Mouse (Mus musculus) forebrain, embryonic 14.5 days (tissue): ENCODE results near the gene Ppcdc. TPM values are rescaled to one million over a fixed set of nuclear protein-coding genes. Genes with fewer than 3 reads are reported as not detected.
A peak's percentile ranks its signal among the peaks of the same experiment; 100 is the strongest.
"Not testable (repeated sequence)": the region's sequence is repeated elsewhere in the genome, so short reads cannot be mapped to it uniquely, and the experiment has no call there.

ENCODE experiments used
- ATAC-seq: fragments of 200-750 bp; cut with Nextera tagmentation; 2 replicates; pipeline ENCODE4 v1.8.0; 2017; ENCODE audit warnings: mild to moderate bottlenecking, moderate library complexity
- DNase-seq: peaks from one replicate; pipeline ENCODE4 v3.0.0-alpha.2; 2015; ENCODE audit warnings: low spot score
- H3K27ac ChIP-seq: fragments of 300-500 bp; sonication (generic); 2 replicates; pipeline ENCODE4 v1.5.1; 2014; ENCODE audit warnings: low read depth, mild to moderate bottlenecking, control low read depth, low read length, moderate library complexity
- H3K27me3 ChIP-seq: fragments of 300-500 bp; sonication (generic); replicated peaks from 2 replicates; pipeline ENCODE4 v1.6.1; 2014; ENCODE audit warnings: low read length, control low read depth, mixed read lengths; ENCODE audit not compliant: control insufficient read depth, insufficient read depth
- H3K36me3 ChIP-seq: fragments of 300-500 bp; sonication (generic); 2 replicates; pipeline ENCODE4 v1.6.1; 2014; ENCODE audit warnings: low read length, control low read depth; ENCODE audit not compliant: control insufficient read depth, insufficient read depth
- H3K4me1 ChIP-seq: fragments of 300-500 bp; sonication (generic); 2 replicates; pipeline ENCODE4 v1.6.1; 2014; ENCODE audit warnings: antibody characterized with exemption, low read length, control low read depth; ENCODE audit not compliant: control insufficient read depth, insufficient read depth
- H3K4me2 ChIP-seq: fragments of 300-500 bp; sonication (generic); 2 replicates; pipeline ENCODE4 v1.6.1; 2014; ENCODE audit warnings: mild to moderate bottlenecking, control low read depth, low read length
- H3K4me3 ChIP-seq: fragments of 300-500 bp; sonication (generic); 2 replicates; pipeline ENCODE4 v1.5.1; 2014; ENCODE audit warnings: low read depth, low read length, control low read depth
- H3K9ac ChIP-seq: fragments of 300-500 bp; sonication (generic); 2 replicates; pipeline ENCODE4 v1.6.1; 2014; ENCODE audit warnings: mild to moderate bottlenecking, low read length, control low read depth, moderate library complexity
- H3K9me3 ChIP-seq: fragments of 300-500 bp; sonication (generic); replicated peaks from 2 replicates; pipeline ENCODE4 v1.6.1; 2016; ENCODE audit warnings: low read length, control low read depth, mixed read lengths; ENCODE audit not compliant: control insufficient read depth
- whole genome bisulfite sequencing: fragments of 180-500 bp; shearing (Covaris S2); extraction: QIAGEN DNeasy Blood & Tissue Kit; methylation state at CpG from one replicate; pipeline ENCODE4 v1.1.7; 2014; 5-methylcytosine and 5-hydroxymethylcytosine counted together
- polyA plus RNA-seq: library from polyadenylated mRNA; unstranded; fragments of >200 nt; fragmentation: Nextera tagmentation; extraction: Ambion mirVana; gene quantifications from 2 replicates; pipeline ENCODE4 v1.2.1, GENCODE M21; 2014

Gene Ppcdc
- polyA plus RNA-seq, 1 experiment from 2014 or later = 19.2 TPM

DNA sequence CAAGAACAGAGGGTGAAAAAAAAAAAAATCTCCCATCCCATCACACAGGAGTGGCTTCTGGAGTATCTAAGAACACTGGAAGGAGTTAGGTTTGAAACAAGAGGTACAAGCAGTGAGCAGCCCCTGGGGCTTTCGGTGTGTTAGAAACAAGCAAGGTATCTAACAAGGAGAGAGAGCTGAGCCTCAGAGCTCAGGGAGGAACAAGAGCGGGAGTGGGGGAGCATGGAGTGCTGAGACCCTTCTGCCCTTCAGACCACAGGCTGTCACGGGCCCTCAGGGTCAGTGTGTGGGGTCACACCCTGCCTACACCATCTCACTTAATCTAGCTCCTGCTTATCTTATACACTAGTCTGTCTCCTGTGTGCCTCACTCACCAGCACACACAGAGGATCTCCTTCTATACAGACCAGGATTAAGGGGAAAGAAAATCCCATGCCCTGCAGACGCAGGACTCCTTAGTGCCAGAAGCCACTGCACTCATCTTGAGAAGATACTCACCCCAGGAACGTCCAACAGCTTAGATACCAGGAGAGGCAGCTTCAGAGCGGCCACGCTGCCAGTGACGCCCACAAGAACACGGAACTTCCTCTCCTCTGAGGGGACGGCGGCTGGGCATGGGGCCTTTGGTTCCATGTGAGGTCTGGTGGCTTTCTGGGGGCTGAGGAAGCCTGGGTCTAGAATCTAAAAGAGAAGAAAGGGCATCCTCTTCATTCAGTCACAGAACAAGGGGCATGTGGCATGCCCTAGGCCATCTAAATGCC is 5.3 kb downstream of the Ppcdc start:
- Histone ChIP-seq H3K9me3 (no peaks in the 10 kb centered on the region), H3K4me1 (peaks cover 13% of the 10 kb centered on the region), H3K4me3 (no peak overlapping the region), H3K4me2 (no peak overlapping the region), H3K9ac (no peak overlapping the region), H3K27me3 (no peaks in the 10 kb centered on the region), H3K36me3 (no peaks in the 10 kb centered on the region), H3K27ac (no peak overlapping the region)
- ATAC-seq (no peak), DNase-seq (no peak)
- WGBS = 86% methylated on average over 11 of the region's 11 CpGs

DNA sequence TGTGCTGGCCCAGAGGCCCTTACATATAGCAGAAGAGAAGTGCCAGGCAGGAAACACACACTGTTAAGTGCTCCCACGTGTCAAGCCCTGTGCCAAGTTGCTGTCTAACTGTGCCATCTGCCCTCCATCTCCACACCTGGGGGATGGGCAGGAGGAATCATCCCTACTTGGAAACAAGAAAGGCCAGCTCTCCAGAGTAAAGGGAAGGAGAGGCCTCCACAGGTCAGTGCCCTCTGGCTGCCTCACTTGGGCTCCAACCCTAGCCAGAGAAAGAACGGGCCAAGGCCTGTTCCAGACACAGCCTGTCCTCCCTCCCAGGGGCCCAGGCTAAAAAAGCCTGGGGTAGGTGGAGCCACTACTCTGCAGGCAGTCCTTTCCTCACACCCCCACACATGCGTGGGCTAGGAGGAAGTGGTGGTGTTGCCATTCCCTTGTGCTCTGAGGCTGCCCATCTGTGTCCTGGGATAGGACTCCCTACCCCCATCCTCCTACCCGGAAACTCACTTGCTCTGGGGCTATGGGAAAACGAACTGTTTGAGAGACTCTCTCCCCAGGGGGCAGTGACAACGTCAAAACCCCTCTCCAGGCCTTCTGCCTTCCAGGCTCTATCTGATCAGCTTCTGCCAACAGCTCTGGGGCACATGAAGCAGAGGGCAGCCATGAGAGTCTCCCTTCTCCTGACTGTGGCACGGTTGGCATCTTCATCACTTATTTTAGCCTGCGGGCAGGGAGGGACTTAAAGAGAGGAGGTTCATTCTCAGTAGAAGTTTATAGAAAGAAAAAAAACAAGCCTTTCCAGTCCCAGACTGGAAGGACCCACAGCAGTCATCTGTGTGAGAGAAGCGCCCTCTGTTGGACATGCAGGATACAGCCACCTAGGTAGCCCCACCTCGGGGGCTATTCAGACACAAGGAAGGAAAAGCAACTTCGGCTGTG is 6.6 kb downstream of the Ppcdc start:
- H3K36me3 ChIP-seq = no peaks in the 10 kb centered on the region
- DNase-seq (peak; percentile 90), ATAC-seq (peak; percentile 77)
- no peaks in the 10 kb centered on the region for H3K27me3 ChIP-seq
- H3K4me2 ChIP-seq = no peak overlapping the region
- H3K27ac ChIP-seq = no peak overlapping the region
- no peaks in the 10 kb centered on the region for H3K9me3 ChIP-seq
- peaks cover 8% of the 10 kb centered on the region for H3K4me1 ChIP-seq
- H3K9ac ChIP-seq = 0 out of 2 replicates have a peak overlapping the region, but pooled peaks have one; percentile 30
- H3K4me3 ChIP-seq = no peak overlapping the region
- 22% methylated on average over 11 of the region's 11 CpGs for WGBS

DNA sequence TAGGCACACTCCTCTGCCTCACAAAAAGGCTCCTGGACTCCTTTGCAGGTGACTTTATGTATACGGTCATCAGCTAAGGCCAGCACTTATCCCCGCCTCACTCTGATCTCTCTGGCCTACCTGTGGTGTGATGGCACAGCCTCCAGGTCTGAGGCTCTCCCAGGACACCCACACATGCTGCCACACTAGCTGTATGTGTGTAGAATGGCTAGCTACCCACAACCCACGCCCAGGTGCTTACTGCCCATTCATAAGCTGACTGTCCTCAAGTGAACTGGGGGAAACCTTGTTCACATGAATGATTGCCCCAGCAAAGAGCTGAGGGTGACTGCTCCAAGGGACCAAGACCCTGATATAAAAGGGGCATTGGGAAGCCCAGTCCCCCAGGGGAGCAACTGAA is 7.4 kb downstream of the Ppcdc start:
- H3K36me3 ChIP-seq = no peaks in the 10 kb centered on the region
- H3K27me3 ChIP-seq = no peaks in the 10 kb centered on the region
- WGBS = 94% methylated on average over 3 of the region's 3 CpGs
- H3K4me2 ChIP-seq = no peak overlapping the region
- H3K27ac ChIP-seq = no peak overlapping the region
- H3K4me3 ChIP-seq = no peak overlapping the region
- H3K9me3 ChIP-seq = no peaks in the 10 kb centered on the region
- H3K4me1 ChIP-seq = peaks cover 8% of the 10 kb centered on the region
- no peak overlapping the region for H3K9ac ChIP-seq
- no peak for ATAC-seq
- DNase-seq = no peak

DNA sequence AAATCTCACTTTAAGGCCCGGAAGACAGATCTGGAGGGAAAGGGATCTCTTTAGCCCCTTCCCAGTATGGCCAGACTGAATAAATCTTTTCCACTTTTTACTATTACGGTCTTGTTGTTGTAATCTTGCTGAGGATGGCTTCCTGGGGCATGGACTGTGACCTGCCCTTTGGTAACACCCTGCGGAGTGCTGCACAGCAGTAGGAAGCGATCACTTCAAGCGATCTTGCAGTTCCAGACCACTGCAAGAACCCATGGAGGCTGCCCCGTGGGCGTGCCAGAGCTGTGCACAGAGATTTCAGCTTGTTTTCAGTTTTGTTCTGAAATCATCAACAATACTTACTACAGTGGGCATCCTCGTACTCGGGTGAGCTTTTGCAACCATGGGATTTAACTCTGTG is 8.7 kb downstream of the Ppcdc start:
- Histone ChIP-seq H3K9ac (peak overlapping the region; percentile 3; the same call in 1 of the 2 replicates), H3K27ac (no peak overlapping the region), H3K36me3 (no peaks in the 10 kb centered on the region), H3K27me3 (no peaks in the 10 kb centered on the region), H3K9me3 (no peaks in the 10 kb centered on the region), H3K4me2 (no peak overlapping the region), H3K4me3 (no peak overlapping the region), H3K4me1 (peaks cover 8% of the 10 kb centered on the region)
- DNase-seq (no peak), ATAC-seq (no peak)
- 15% methylated on average over 9 of the region's 9 CpGs for WGBS

- H3K9me3 ChIP-seq = no peaks in the 10 kb centered on the region
- 45% methylated on average over 4 of the region's 4 CpGs for WGBS
- H3K4me2 ChIP-seq = no peak overlapping the region
- DNase-seq (no peak), ATAC-seq (no peak)
- H3K27ac ChIP-seq = no peak overlapping the region
- no peak overlapping the region for H3K4me3 ChIP-seq
- no peaks in the 10 kb centered on the region for H3K27me3 ChIP-seq
- no peak overlapping the region for H3K9ac ChIP-seq
- H3K36me3 ChIP-seq = no peaks in the 10 kb centered on the region
- H3K4me1 ChIP-seq = peaks cover 6% of the 10 kb centered on the region
These were observed 11.5 kb downstream of the Ppcdc start for GRCm38 (mm10) chr9:57428391-57428790.

DNA sequence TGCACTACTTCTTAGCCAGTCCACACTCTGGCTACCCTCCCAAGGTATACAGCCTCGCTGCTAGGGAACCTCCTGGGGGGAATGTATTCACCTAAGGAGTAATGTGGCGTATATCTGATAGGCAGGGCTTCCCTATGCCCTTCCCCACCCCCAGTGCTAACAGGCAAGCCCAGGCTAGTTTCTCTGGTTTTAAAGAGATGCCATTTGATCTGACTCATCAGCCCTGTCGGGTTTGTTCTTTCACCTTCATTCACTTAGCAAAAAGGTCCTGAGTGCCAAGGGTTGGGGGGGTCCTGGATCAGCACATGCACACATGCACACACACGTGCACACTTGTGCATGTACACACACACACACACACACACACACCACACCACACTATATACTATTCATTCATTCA is 12.0 kb downstream of the Ppcdc start:
- no peak overlapping the region for H3K4me2 ChIP-seq
- H3K4me1 ChIP-seq = peaks cover 1% of the 10 kb centered on the region
- ATAC-seq (no peak), DNase-seq (no peak)
- H3K27me3 ChIP-seq = no peaks in the 10 kb centered on the region
- H3K4me3 ChIP-seq = no peak overlapping the region
- 64% methylated on average over 4 of the region's 4 CpGs for WGBS
- no peak overlapping the region for H3K9ac ChIP-seq
- H3K27ac ChIP-seq = no peak overlapping the region
- no peaks in the 10 kb centered on the region for H3K9me3 ChIP-seq
- no peaks in the 10 kb centered on the region for H3K36me3 ChIP-seq

DNA sequence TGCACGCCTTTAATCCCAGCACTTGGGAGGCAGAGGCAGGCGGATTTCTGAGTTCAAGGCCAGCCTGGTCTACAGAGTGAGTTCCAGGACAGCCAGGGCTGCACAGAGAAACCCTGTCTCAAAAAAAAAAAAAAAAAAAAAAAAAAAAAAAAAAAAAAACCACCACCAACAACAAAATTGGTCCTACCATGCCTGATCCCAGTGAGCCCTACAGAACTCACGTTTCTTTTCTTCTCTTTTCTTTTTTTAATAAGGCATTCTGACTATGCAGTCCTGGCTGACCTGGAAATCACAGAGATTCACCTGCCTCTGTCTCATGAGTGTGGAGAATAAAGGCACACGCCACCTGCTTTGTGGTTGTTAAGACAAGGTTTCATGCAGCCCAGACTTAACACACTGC is 12.8 kb downstream of the Ppcdc start:
- H3K36me3 ChIP-seq, ATAC-seq, H3K9me3 ChIP-seq, H3K9ac ChIP-seq, DNase-seq, H3K4me1 ChIP-seq, H3K4me3 ChIP-seq, H3K4me2 ChIP-seq, H3K27me3 ChIP-seq, H3K27ac ChIP-seq: not testable (repeated sequence)
- WGBS = 92% methylated on average over 4 of the region's 4 CpGs

DNA sequence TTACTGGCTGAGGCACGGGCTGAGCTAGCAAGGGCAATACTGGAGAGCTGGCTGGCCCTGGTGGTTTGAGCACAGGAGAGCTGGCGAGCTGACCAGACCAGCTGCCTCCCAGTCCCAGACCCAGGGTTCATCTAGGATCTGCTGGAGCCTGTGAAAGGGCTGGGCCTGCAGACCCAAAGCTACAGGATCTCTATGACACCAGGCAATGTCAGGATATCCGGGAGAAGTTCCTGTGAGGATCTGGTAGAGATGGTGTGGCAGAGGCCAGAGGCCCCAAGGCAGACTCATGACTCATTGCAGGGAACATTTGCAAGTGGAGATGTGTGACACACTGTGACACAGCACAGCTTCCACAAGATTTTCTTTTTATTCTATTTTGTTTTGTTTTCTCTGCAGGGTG is 14.8 kb downstream of the Ppcdc start:
- H3K4me2 ChIP-seq = no peak overlapping the region
- 0 out of 2 replicates have a peak, but pooled peaks cover 1% of the 10 kb centered on the region for H3K36me3 ChIP-seq
- ATAC-seq = no peak
- DNase-seq = no peak
- no peaks in the 10 kb centered on the region for H3K27me3 ChIP-seq
- 82% methylated on average over 3 of the region's 3 CpGs for WGBS
- H3K4me1 ChIP-seq = no peaks in the 10 kb centered on the region
- no peaks in the 10 kb centered on the region for H3K9me3 ChIP-seq
- no peak overlapping the region for H3K27ac ChIP-seq
- no peak overlapping the region for H3K9ac ChIP-seq
- no peak overlapping the region for H3K4me3 ChIP-seq

GRCm38 (mm10) chr9:57424066-57424465 is 15.9 kb downstream of the Ppcdc start:
- Histone ChIP-seq H3K4me3 (no peak overlapping the region), H3K9me3 (no peaks in the 10 kb centered on the region), H3K4me2 (no peak overlapping the region), H3K4me1 (no peaks in the 10 kb centered on the region), H3K36me3 (0 out of 2 replicates have a peak, but pooled peaks cover 4% of the 10 kb centered on the region), H3K9ac (no peak overlapping the region), H3K27ac (no peak overlapping the region), H3K27me3 (no peaks in the 10 kb centered on the region)
- WGBS = 87% methylated on average over 6 of the region's 6 CpGs
- no peak for ATAC-seq
- DNase-seq = no peak
